Mouse (Mus musculus) left cerebral cortex, adult 11 months (tissue): ENCODE results near the gene Tmem8b.

Source experiments
- DNase-seq: peaks from one replicate; pipeline ENCODE4 v3.0.0; 2022; ENCODE audit warnings: low spot score

Gene Tmem8b

GRCm38 (mm10) chr4:43713652-43714219, 45.0 kb downstream of the Tmem8b start:
- no peak for DNase-seq

- no peak for DNase-seq
Observed at GRCm38 (mm10) chr4:43720491-43721228, 51.9 kb downstream of the Tmem8b start.

DNA sequence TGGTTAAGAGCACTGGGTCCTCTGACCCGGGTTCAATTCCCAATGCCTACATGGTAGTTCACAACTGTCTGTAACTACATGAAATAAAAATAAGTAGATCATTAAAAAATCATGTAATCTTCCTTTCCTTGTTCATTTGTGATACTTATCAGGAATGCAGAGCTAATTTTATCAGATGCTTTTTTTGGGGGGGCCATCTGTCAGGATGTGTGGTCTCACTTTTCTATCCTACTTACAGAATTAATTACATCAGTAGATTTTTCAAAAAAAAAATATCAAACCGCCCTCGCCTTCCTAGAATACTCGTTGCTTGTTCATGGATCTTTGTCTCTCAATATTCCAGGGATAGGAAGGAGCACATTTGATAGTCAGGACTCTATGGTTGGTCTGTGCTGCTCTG, 53.4 kb downstream of the Tmem8b start:
- no peak for DNase-seq

DNA sequence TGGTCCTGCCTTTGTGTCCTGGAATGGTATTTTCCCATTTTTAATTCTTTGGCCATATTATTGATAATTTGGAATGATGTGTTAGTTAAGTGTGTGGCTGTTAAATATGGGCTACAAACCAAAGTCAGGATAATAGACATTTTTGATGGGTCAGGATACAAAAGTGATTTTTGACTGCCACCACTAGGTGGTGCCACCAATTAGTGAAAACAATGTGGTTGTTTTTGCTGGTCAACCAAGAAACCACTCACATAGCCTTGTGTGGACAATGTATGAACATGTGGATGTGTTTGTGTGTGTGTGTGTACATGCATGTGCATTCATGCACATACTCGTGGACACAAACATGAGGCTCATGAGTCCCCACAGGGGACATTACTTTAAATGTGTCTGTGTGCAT, 56.0 kb downstream of the Tmem8b start:
- DNase-seq: no peak

GRCm38 (mm10) chr4:43726228-43726993, 57.6 kb downstream of the Tmem8b start:
- DNase-seq: no peak

DNA sequence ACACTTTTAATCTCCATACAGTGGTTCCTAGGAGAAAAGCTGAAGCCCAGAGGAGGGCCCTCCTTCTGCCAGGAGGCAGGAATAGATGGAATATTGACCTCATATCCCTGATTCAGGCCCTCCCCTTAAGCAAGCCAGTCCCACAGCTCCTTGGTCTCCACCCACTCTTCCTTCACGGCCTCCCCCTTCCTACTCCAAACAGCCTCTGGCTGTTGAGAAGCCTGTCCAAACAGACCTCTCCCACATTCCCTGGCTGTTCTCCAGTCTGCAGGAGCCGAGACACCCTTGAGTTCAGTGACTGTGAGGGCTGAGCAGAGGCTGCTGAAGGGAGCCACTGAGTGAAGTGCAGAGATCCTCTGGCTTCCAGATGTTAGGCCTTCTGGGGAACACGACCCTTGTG, 58.2 kb downstream of the Tmem8b start, which contains the start of gene Hrct1:
Hrct1 (plus strand) TSS at position 194 of the 400 bp plus-strand sequence.
- no peak for DNase-seq

- no peak for DNase-seq
Observed at GRCm38 (mm10) chr4:43727718-43728575, 59.2 kb downstream of the Tmem8b start.

GRCm38 (mm10) chr4:43728576-43728954, 59.8 kb downstream of the Tmem8b start:
- no peak for DNase-seq

DNA sequence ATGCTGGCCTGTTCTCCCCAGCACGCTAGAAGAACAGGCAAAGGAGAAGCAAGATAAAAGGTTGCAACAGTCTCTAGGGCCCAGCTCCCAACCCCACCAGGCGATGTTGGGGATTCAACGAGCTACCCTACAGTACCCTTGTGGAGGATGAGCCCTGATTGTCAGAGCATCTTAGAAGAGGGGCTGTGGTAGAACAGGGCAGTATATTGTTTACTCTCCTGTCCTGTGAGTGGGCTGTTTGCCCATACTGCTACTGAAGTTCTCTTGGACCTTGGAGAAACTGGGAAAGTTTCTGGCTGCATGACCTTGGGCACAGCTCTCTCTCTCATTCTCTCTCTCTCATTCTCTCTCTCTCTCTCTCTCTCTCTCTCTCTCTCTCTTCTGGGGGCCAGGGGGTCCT, 60.4 kb downstream of the Tmem8b start:
- DNase-seq: no peak

DNA sequence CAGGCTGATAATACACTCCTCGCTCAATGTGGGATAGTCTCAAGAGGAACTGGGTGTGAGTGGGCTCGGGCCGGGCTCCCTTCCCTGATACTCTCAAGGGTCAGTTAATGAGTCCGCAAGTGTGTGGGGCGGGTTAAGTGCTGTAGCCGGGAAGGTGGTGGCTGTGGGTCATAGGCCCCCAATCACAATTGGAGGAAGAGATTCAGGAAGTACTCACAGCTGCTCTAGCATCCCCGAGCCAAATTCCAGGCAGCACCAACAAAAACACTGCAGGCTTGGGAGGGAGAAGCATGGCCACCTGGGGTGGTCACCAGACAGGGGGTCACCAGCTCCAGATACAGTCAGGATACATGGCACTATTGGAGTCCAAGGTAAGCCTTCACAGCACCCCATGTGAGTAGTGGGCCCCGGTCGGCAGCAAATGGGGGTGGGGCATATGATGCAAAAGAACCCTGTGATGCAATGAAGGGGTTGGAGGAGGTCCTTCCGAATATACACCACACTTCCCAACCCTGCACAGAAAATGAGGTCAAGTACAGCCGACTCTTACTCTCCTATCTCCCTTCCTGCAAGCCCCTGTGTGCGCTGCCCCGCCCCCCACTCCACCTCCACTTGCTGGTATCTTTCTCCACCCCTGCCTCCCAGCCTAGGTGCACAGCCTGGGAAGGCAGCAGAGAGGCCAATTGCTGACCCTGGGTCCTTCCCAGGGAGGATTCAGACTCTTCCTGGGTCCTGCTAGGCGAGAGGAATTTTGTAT, 61.2 kb downstream of the Tmem8b start, which contains the start of gene Spaar:
Spaar (plus strand) TSS at position 241 of the 757 bp plus-strand sequence.
- no peak for DNase-seq

DNA sequence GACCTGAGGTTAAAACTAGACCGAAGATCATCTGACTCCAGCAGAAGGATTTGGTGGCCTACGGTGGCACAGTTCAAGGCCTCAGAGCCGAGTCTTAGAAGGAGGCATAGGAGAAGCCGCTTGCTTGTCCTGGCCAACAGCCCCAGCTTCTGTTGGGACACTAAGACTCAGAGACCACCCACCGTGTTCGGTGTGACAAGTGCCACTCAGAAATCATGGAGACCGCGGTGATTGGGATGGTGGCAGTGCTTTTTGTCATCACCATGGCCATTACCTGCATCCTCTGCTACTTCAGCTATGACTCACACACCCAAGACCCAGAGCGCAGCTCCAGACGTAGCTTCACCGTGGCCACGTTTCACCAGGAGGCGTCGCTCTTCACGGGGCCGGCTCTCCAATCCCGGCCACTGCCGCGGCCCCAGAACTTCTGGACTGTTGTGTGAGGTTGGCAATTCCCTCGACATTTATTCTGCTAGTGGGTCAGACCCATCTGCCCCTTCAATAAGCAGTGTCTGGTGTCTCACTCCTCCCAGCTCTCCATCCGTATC, 62.1 kb downstream of the Tmem8b start:
- no peak for DNase-seq

GRCm38 (mm10) chr4:43732171-43732570, 63.4 kb downstream of the Tmem8b start:
- no peak for DNase-seq

DNA sequence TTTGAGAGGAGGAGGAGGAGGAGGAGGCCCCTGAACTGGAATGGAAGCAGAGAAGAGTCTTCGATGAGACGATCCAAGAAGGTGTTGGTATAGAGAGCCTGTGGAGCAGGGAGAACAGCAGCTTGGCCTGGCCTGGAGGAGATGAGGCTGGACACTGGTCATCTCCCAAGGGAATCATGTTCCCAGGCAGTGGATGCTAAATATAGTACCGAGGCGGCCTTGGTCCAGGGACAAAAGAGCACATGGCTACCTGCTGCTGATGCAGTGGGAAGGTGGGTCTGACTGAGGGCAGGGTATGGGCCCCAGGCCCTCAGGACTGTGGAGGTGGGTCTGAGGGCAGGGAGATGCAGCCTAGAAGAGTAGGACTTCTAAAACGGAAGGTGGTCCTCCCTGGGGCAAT, 64.4 kb downstream of the Tmem8b start:
- no peak for DNase-seq

DNA sequence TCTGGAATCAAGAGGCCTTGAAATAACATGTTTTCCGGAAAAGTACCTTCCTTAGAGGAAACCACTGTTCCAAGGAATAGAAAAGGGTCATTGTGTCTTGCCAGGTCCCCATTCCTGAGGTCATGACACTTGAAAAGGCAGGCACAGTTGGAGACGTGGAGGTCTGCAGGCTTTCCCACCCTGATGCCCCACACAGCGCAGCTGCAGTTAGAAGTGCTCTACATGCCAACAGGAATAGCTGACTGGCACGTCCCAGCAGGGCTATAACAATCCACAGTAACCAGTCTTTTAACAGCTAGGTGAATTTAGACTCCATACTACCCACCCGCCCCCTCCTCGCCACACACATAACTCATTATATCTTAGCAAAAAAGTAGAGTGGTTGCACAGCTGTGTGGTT, 68.4 kb downstream of the Tmem8b start:
- DNase-seq: no peak

GRCm38 (mm10) chr4:43738989-43739674, 70.4 kb downstream of the Tmem8b start:
- DNase-seq: no peak

- no peak for DNase-seq
Observed at GRCm38 (mm10) chr4:43741526-43741925, 72.8 kb downstream of the Tmem8b start.
